11 mouse cellular contexts compared by ENCODE assay signal in the genomic region with DNA sequence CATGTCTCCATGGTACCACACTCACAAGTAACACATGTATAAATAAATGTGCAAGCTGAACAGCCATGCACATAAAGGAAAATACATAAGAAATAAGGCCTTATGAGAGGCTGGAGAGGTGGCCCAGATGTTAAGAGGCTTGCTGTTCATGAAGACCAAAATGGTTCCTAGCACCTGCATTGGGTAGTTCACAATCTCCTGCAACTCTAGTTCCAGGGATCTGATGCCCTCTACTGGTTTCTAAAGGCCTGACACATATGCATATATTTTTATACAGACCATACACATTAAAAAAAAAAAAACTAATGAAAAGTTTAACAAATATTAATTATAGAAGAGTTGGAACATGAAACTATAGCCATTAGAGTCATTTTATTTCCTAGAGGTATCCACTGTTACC. TPM values are rescaled to one million over a fixed set of nuclear protein-coding genes. Genes with fewer than 3 reads are reported as not detected.
A peak's percentile ranks its signal among the peaks of the same experiment; 100 is the strongest.
DNase-seq lines count a peak whose midpoint lies in the region; ATAC-seq and TF ChIP-seq lines count a peak whose summit lies in the region.
"Had no signal": no experiment of that assay in that cellular context is flagged by ENCODE, and none has a peak within 500 bp of the region (broad histone marks: within the 10 kb centered on the region; RNA-seq: fewer than 3 reads in every experiment).

No protein-coding gene starts in this region.

- no peak overlapping the region for H3K4me2 ChIP-seq in liver, embryonic 14.5 days (ENCODE audit: low read depth)
- no peak overlapping the region for H3K4me2 ChIP-seq in liver, embryonic 11.5 days
- peak overlapping the region; percentile 91 for H3K4me2 ChIP-seq in hindbrain, embryonic 12.5 days (replicated peaks)
- H3K4me2 ChIP-seq in neural tube, embryonic 14.5 days (ENCODE audit: low read depth, low read length) = peak overlapping the region; percentile 92
- H3K4me2 ChIP-seq: embryonic facial prominence, embryonic 15.5 days had no signal

- peak; percentile 43; the same call in 1 of the 2 replicates for TF ChIP-seq CTCF in liver, embryonic 14.5 days (IDR thresholded peaks at IDR 0.05; ENCODE audit: low read depth)

- no peak for DNase-seq in liver, embryonic 14.5 days (ENCODE audit: low read depth in 3 of 3, low spot score in 3 of 3)
- no peak for DNase-seq in liver, embryonic 11.5 days (ENCODE audit: low spot score)
- peak; percentile 69 for DNase-seq in R1 (ENCODE audit: low read depth, low spot score)
- DNase-seq in layer of hippocampus, adult 9-10 months (ENCODE audit: low spot score) = no peak
- DNase-seq in urinary bladder, postnatal 14 days (ENCODE audit: low spot score) = no peak
- no peak for DNase-seq in cerebellum, adult 9-10 months
- DNase-seq: thymus, postnatal 25 days had no signal

- H3K9ac ChIP-seq in liver, embryonic 14.5 days (replicated peaks) = no peak overlapping the region
- H3K9ac ChIP-seq in liver, embryonic 11.5 days (ENCODE audit: low read depth, low read length) = no peak overlapping the region
- H3K9ac ChIP-seq in hindbrain, embryonic 12.5 days = peak overlapping the region; percentile 55
- H3K9ac ChIP-seq in neural tube, embryonic 14.5 days (replicated peaks; ENCODE audit: low read depth, low read length) = peak overlapping the region; percentile 94; the same call in 1 of the 2 replicates
- H3K9ac ChIP-seq: embryonic facial prominence, embryonic 15.5 days had no signal

- H3K4me3 ChIP-seq in liver, embryonic 14.5 days (ENCODE audit: insufficient read depth in 1 of 2, low read depth in 2 of 2, low read length in 2 of 2) = no peak overlapping the region
- no peak overlapping the region for H3K4me3 ChIP-seq in liver, embryonic 11.5 days (ENCODE audit: low read depth, low read length)
- peak overlapping the region; percentile 82 for H3K4me3 ChIP-seq in hindbrain, embryonic 12.5 days
- peak overlapping the region; percentile 73 for H3K4me3 ChIP-seq in neural tube, embryonic 14.5 days (ENCODE audit: low read depth, low read length)
- H3K4me3 ChIP-seq: embryonic facial prominence, embryonic 15.5 days; megakaryocyte, embryonic 14.5 days had no signal

- no peak overlapping the region for H3K27ac ChIP-seq in liver, embryonic 14.5 days
- no peak overlapping the region for H3K27ac ChIP-seq in liver, embryonic 11.5 days (ENCODE audit: low read depth, low read length)
- H3K27ac ChIP-seq in hindbrain, embryonic 12.5 days = peak overlapping the region; percentile 70
- H3K27ac ChIP-seq in neural tube, embryonic 14.5 days (ENCODE audit: low read depth, low read length) = peak overlapping the region; percentile 70
- H3K27ac ChIP-seq: embryonic facial prominence, embryonic 15.5 days had no signal

- no peak for ATAC-seq in liver, embryonic 14.5 days (ENCODE audit: insufficient read depth)
- no peak for ATAC-seq in liver, embryonic 11.5 days (replicated peaks; ENCODE audit: low FRiP score)
- ATAC-seq in hindbrain, embryonic 12.5 days (ENCODE audit: low FRiP score) = no peak
- ATAC-seq in neural tube, embryonic 14.5 days (ENCODE audit: low read depth) = no peak

- peaks cover 49% of the 10 kb centered on the region for H3K36me3 ChIP-seq in liver, embryonic 14.5 days (replicated peaks; ENCODE audit: control insufficient read depth, insufficient read depth, low read depth)
- peaks cover 34% of the 10 kb centered on the region for H3K36me3 ChIP-seq in liver, embryonic 11.5 days (ENCODE audit: control insufficient read depth, insufficient read depth, low read length)
- H3K36me3 ChIP-seq in hindbrain, embryonic 12.5 days = peaks cover 52% of the 10 kb centered on the region
- peaks cover 38% of the 10 kb centered on the region for H3K36me3 ChIP-seq in neural tube, embryonic 14.5 days (ENCODE audit: control insufficient read depth, insufficient read depth, low read length)

- peaks cover 10 to 12% of the 10 kb centered on the region in 2 experiments for H3K4me1 ChIP-seq in liver, embryonic 14.5 days (replicated peaks; ENCODE audit: control insufficient read depth in 2 of 2, insufficient read depth in 2 of 2, low read length in 1 of 2)
- H3K4me1 ChIP-seq in liver, embryonic 11.5 days (replicated peaks; ENCODE audit: control insufficient read depth, insufficient read depth, low read length) = peaks cover 4% of the 10 kb centered on the region
- H3K4me1 ChIP-seq in hindbrain, embryonic 12.5 days = peaks cover 39% of the 10 kb centered on the region
- peaks cover 37% of the 10 kb centered on the region for H3K4me1 ChIP-seq in neural tube, embryonic 14.5 days (ENCODE audit: control insufficient read depth, insufficient read depth, low read length)

- no peaks in the 10 kb centered on the region for H3K9me3 ChIP-seq in liver, embryonic 14.5 days (ENCODE audit: control insufficient read depth, low read length)
- no peaks in the 10 kb centered on the region for H3K9me3 ChIP-seq in liver, embryonic 11.5 days (ENCODE audit: control insufficient read depth, low read length)
- H3K9me3 ChIP-seq in hindbrain, embryonic 12.5 days (replicated peaks) = no peaks in the 10 kb centered on the region
- no peaks in the 10 kb centered on the region for H3K9me3 ChIP-seq in neural tube, embryonic 14.5 days (ENCODE audit: control insufficient read depth, low read length)
- H3K9me3 ChIP-seq: embryonic facial prominence, embryonic 15.5 days; megakaryocyte, embryonic 14.5 days had no signal

- TF ChIP-seq EP300 in liver, embryonic 14.5 days (IDR thresholded peaks at IDR 0.05; ENCODE audit: low read depth) = no peak

- no peaks in the 10 kb centered on the region for H3K27me3 ChIP-seq in liver, embryonic 14.5 days (ENCODE audit: control insufficient read depth, insufficient read depth, low read length)
- H3K27me3 ChIP-seq in liver, embryonic 11.5 days (replicated peaks; ENCODE audit: control insufficient read depth, insufficient read depth, low read length) = no peaks in the 10 kb centered on the region
- no peaks in the 10 kb centered on the region for H3K27me3 ChIP-seq in hindbrain, embryonic 12.5 days
- no peaks in the 10 kb centered on the region for H3K27me3 ChIP-seq in neural tube, embryonic 14.5 days (ENCODE audit: control insufficient read depth, insufficient read depth, low read length)
- H3K27me3 ChIP-seq: embryonic facial prominence, embryonic 15.5 days; megakaryocyte, embryonic 14.5 days had no signal

RNA-seq across cellular contexts. Expression of a gene that starts 3.3 kb away (rescaled TPM):
- 46.2 and 104 TPM in 2 replicates for polyA plus RNA-seq in liver, embryonic 14.5 days (2012; rRNA removed)
- 404 and 464 TPM in 2 replicates for polyA plus RNA-seq in liver, embryonic 14.5 days (2014; fragmentation: Nextera tagmentation; extraction: Ambion mirVana)
- 896 and 908 TPM in 2 replicates for polyA plus RNA-seq in liver, embryonic 11.5 days (2014; fragmentation: Nextera tagmentation; extraction: Ambion mirVana)
- polyA plus RNA-seq in hindbrain, embryonic 12.5 days (2016; fragmentation: Nextera tagmentation; extraction: Ambion mirVana) = 4,582 and 4,772 TPM in 2 replicates
- polyA plus RNA-seq in neural tube, embryonic 14.5 days (2014; fragmentation: Nextera tagmentation; extraction: Ambion mirVana) = 5,364 and 5,581 TPM in 2 replicates

RNA-seq across cellular contexts. Expression of a gene that starts 25.0 kb away (rescaled TPM):
- 4.1 and 5.7 TPM in 2 replicates for polyA plus RNA-seq in liver, embryonic 14.5 days (2012; rRNA removed)
- polyA plus RNA-seq in liver, embryonic 14.5 days (2014; fragmentation: Nextera tagmentation; extraction: Ambion mirVana) = 1.9 and 2.3 TPM in 2 replicates
- polyA plus RNA-seq in liver, embryonic 11.5 days (2014; fragmentation: Nextera tagmentation; extraction: Ambion mirVana) = 2.5 and 3.0 TPM in 2 replicates
- polyA plus RNA-seq in hindbrain, embryonic 12.5 days (2016; fragmentation: Nextera tagmentation; extraction: Ambion mirVana) = 9.7 and 9.8 TPM in 2 replicates
- polyA plus RNA-seq in neural tube, embryonic 14.5 days (2014; fragmentation: Nextera tagmentation; extraction: Ambion mirVana) = 9.8 and 13.7 TPM in 2 replicates

RNA-seq across cellular contexts. Expression of a gene that starts 39.3 kb away (rescaled TPM):
- polyA plus RNA-seq in liver, embryonic 14.5 days (2012; rRNA removed) = 13.5 and 21.0 TPM in 2 replicates
- polyA plus RNA-seq in liver, embryonic 14.5 days (2014; fragmentation: Nextera tagmentation; extraction: Ambion mirVana) = 7.6 and 10.2 TPM in 2 replicates
- polyA plus RNA-seq in liver, embryonic 11.5 days (2014; fragmentation: Nextera tagmentation; extraction: Ambion mirVana) = 15.9 and 18.5 TPM in 2 replicates
- polyA plus RNA-seq in hindbrain, embryonic 12.5 days (2016; fragmentation: Nextera tagmentation; extraction: Ambion mirVana) = 6.3 and 7.6 TPM in 2 replicates
- 0.43 and 0.76 TPM in 2 replicates for polyA plus RNA-seq in neural tube, embryonic 14.5 days (2014; fragmentation: Nextera tagmentation; extraction: Ambion mirVana)

Comparison
In these comparisons a context has a peak if more than half of its experiments do, and no peak if none do; other contexts are left out.
1. H3K27ac ChIP-seq: peak in hindbrain, embryonic 12.5 days (single experiment) and neural tube, embryonic 14.5 days (single experiment); none in liver, embryonic 14.5 days (single experiment) and liver, embryonic 11.5 days (single experiment).
2. H3K4me2 ChIP-seq: peak in hindbrain, embryonic 12.5 days (single experiment) and neural tube, embryonic 14.5 days (single experiment); none in liver, embryonic 14.5 days (single experiment) and liver, embryonic 11.5 days (single experiment).
3. H3K4me3 ChIP-seq: peak in hindbrain, embryonic 12.5 days (single experiment) and neural tube, embryonic 14.5 days (single experiment); none in liver, embryonic 14.5 days (0 of 2) and liver, embryonic 11.5 days (single experiment).
4. H3K9ac ChIP-seq: peak in hindbrain, embryonic 12.5 days (single experiment) and neural tube, embryonic 14.5 days (single experiment); none in liver, embryonic 14.5 days (single experiment) and liver, embryonic 11.5 days (single experiment).